ENCODE assay signal across 16 mouse cellular contexts in the genomic region with DNA sequence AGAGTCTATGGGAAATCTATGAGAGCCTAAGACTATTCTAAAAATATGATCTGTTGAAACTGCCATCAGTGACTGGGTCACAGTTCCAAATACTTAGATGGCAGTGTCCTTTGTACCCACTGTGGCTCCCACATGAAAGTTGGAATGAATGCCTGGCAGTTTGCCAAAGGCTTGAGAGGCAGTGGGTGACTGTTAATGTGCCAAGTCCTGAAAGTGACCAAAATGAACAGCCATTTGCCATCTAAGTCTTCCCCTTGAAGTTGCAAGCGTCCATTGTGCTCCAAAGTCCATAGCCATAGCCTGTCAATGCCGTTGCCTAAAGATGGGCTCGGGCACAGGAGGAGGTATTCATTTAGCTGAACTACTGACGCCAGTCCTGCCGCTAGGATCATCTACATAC. TPM values are rescaled to one million over a fixed set of nuclear protein-coding genes. Genes with fewer than 3 reads are reported as not detected.
DNase-seq lines count a peak whose midpoint lies in the region; ATAC-seq and TF ChIP-seq lines count a peak whose summit lies in the region.
"Had no signal": no experiment of that assay in that cellular context is flagged by ENCODE, and none has a peak within 500 bp of the region (broad histone marks: within the 10 kb centered on the region; RNA-seq: fewer than 3 reads in every experiment).

No protein-coding gene starts in this region.

- TF ChIP-seq CTCF in liver, postnatal 0 days (IDR thresholded peaks at IDR 0.05; ENCODE audit: low read depth): no peak

- no peaks in the 10 kb centered on the region for H3K4me1 ChIP-seq in hindbrain, embryonic 14.5 days (replicated peaks; ENCODE audit: control insufficient read depth, insufficient read depth, low read length)
- H3K4me1 ChIP-seq in hindbrain, embryonic 10.5 days (replicated peaks): peaks cover 8% of the 10 kb centered on the region
- H3K4me1 ChIP-seq in liver, postnatal 0 days (ENCODE audit: insufficient read depth): no peaks in the 10 kb centered on the region
- no peaks in the 10 kb centered on the region for H3K4me1 ChIP-seq in liver, embryonic 11.5 days (replicated peaks; ENCODE audit: control insufficient read depth, insufficient read depth, low read length)
- H3K4me1 ChIP-seq: liver, embryonic 13.5 days; neural tube, embryonic 13.5 days had no signal

- no peak for ATAC-seq in cerebellum, adult (ENCODE audit: insufficient number of reproducible peaks, low FRiP score, low TSS enrichment)
- ATAC-seq in hindbrain, embryonic 14.5 days (ENCODE audit: low FRiP score): no peak; the same call in 1 of the 2 replicates
- ATAC-seq in liver, postnatal 0 days: no peak
- no peak for ATAC-seq in liver, embryonic 11.5 days (replicated peaks; ENCODE audit: low FRiP score)
- ATAC-seq in megakaryocyte, adult 5-6 weeks (ENCODE audit: poor library complexity, severe bottlenecking): no peak
- ATAC-seq: forebrain, embryonic 13.5 days had no signal

- no peak overlapping the region for H3K4me3 ChIP-seq in hindbrain, embryonic 14.5 days (replicated peaks; ENCODE audit: low read length)
- H3K4me3 ChIP-seq in hindbrain, embryonic 10.5 days: no peak overlapping the region
- H3K4me3 ChIP-seq in liver, postnatal 0 days (ENCODE audit: low read depth, low read length): no peak overlapping the region
- no peak overlapping the region for H3K4me3 ChIP-seq in liver, embryonic 11.5 days (ENCODE audit: low read depth, low read length)
- H3K4me3 ChIP-seq: embryonic facial prominence, embryonic 13.5 days; forebrain, embryonic 13.5 days; heart, embryonic 13.5 days; liver, embryonic 13.5 days; neural tube, embryonic 13.5 days had no signal

- 63% methylated on average over 5 of the region's 5 CpGs for WGBS in hindbrain, embryonic 14.5 days
- WGBS in hindbrain, embryonic 10.5 days: 94% methylated on average over 5 of the region's 5 CpGs
- WGBS in liver, postnatal 0 days (ENCODE audit: insufficient replicate concordance): 84% methylated on average over 5 of the region's 5 CpGs
- 86% methylated on average over 5 of the region's 5 CpGs for WGBS in liver, embryonic 11.5 days

- TF ChIP-seq EP300 in liver, postnatal 0 days (IDR thresholded peaks at IDR 0.05; ENCODE audit: low read depth): no peak

- H3K27me3 ChIP-seq in hindbrain, embryonic 14.5 days (ENCODE audit: control insufficient read depth, insufficient read depth, low read length): no peaks in the 10 kb centered on the region
- H3K27me3 ChIP-seq in hindbrain, embryonic 10.5 days (ENCODE audit: insufficient read depth, poor library complexity, severe bottlenecking): 0 out of 2 replicates have a peak, but pooled peaks cover 5% of the 10 kb centered on the region
- no peaks in the 10 kb centered on the region for H3K27me3 ChIP-seq in liver, postnatal 0 days (ENCODE audit: insufficient read depth, low read length)
- no peaks in the 10 kb centered on the region for H3K27me3 ChIP-seq in liver, embryonic 11.5 days (replicated peaks; ENCODE audit: control insufficient read depth, insufficient read depth, low read length)
- H3K27me3 ChIP-seq: embryonic facial prominence, embryonic 13.5 days; forebrain, embryonic 13.5 days; heart, embryonic 13.5 days; liver, embryonic 13.5 days; neural tube, embryonic 13.5 days had no signal

- H3K27ac ChIP-seq in hindbrain, embryonic 14.5 days: no peak overlapping the region
- H3K27ac ChIP-seq in hindbrain, embryonic 10.5 days: no peak overlapping the region
- no peak overlapping the region for H3K27ac ChIP-seq in liver, postnatal 0 days (ENCODE audit: low read depth)
- no peak overlapping the region for H3K27ac ChIP-seq in liver, embryonic 11.5 days (ENCODE audit: low read depth, low read length)
- H3K27ac ChIP-seq: embryonic facial prominence, embryonic 13.5 days; forebrain, embryonic 13.5 days; heart, embryonic 13.5 days; liver, embryonic 13.5 days; neural tube, embryonic 13.5 days had no signal

- H3K36me3 ChIP-seq in hindbrain, embryonic 14.5 days (replicated peaks; ENCODE audit: control insufficient read depth, insufficient read depth): no peaks in the 10 kb centered on the region
- H3K36me3 ChIP-seq in hindbrain, embryonic 10.5 days: no peaks in the 10 kb centered on the region
- H3K36me3 ChIP-seq in liver, postnatal 0 days (replicated peaks; ENCODE audit: insufficient read depth, low read length): no peaks in the 10 kb centered on the region
- H3K36me3 ChIP-seq in liver, embryonic 11.5 days (ENCODE audit: control insufficient read depth, insufficient read depth, low read length): no peaks in the 10 kb centered on the region
- H3K36me3 ChIP-seq: embryonic facial prominence, embryonic 13.5 days; heart, embryonic 13.5 days; liver, embryonic 13.5 days; neural tube, embryonic 13.5 days had no signal

- no peaks in the 10 kb centered on the region for H3K9me3 ChIP-seq in hindbrain, embryonic 14.5 days (ENCODE audit: control insufficient read depth, low read length)
- peaks cover 7% of the 10 kb centered on the region for H3K9me3 ChIP-seq in hindbrain, embryonic 10.5 days
- H3K9me3 ChIP-seq in liver, postnatal 0 days (ENCODE audit: low read length): no peaks in the 10 kb centered on the region
- H3K9me3 ChIP-seq in liver, embryonic 11.5 days (ENCODE audit: control insufficient read depth, low read length): no peaks in the 10 kb centered on the region
- H3K9me3 ChIP-seq: forebrain, embryonic 13.5 days; heart, embryonic 13.5 days; liver, embryonic 13.5 days; neural tube, embryonic 13.5 days had no signal

- H3K9ac ChIP-seq in hindbrain, embryonic 14.5 days: no peak overlapping the region
- no peak overlapping the region for H3K9ac ChIP-seq in liver, postnatal 0 days (replicated peaks)
- H3K9ac ChIP-seq in liver, embryonic 11.5 days (ENCODE audit: low read depth, low read length): no peak overlapping the region
- H3K9ac ChIP-seq: embryonic facial prominence, embryonic 13.5 days; forebrain, embryonic 13.5 days; heart, embryonic 13.5 days; liver, embryonic 13.5 days; neural tube, embryonic 13.5 days had no signal

- H3K4me2 ChIP-seq in hindbrain, embryonic 14.5 days (replicated peaks): no peak overlapping the region
- no peak overlapping the region for H3K4me2 ChIP-seq in liver, postnatal 0 days (ENCODE audit: low read depth, low read length)
- H3K4me2 ChIP-seq in liver, embryonic 11.5 days: no peak overlapping the region
- H3K4me2 ChIP-seq: embryonic facial prominence, embryonic 13.5 days; forebrain, embryonic 13.5 days; heart, embryonic 13.5 days; liver, embryonic 13.5 days; neural tube, embryonic 13.5 days had no signal

- DNase-seq in cerebellum, postnatal 10 days: peak; percentile 51 to 62
- DNase-seq in hindbrain, embryonic 14.5 days (ENCODE audit: low spot score): peak; percentile 35
- no peak for DNase-seq in hindbrain, embryonic 10.5 days (ENCODE audit: low spot score)
- DNase-seq in liver, postnatal 0 days: peak; percentile 21
- DNase-seq in liver, embryonic 11.5 days (ENCODE audit: low spot score): no peak
- DNase-seq in adipocyte (ENCODE audit: low spot score): peak; percentile 40
- DNase-seq: adrenal gland, adult 2 months; liver, embryonic 13.5 days; lung, postnatal 36 days; thymus, adult 18-20 months had no signal

RNA-seq across cellular contexts. Expression of a gene that starts 19.1 kb away (rescaled TPM):
- polyA plus RNA-seq in hindbrain, embryonic 14.5 days (2014; fragmentation: Nextera tagmentation; extraction: Ambion mirVana): 50.1 and 57.8 TPM in 2 replicates
- 61.5 and 62.8 TPM in 2 replicates for polyA plus RNA-seq in hindbrain, embryonic 10.5 days (2016; fragmentation: Nextera tagmentation; extraction: Ambion mirVana)
- polyA plus RNA-seq in liver, postnatal 0 days (2015; fragmentation: Nextera tagmentation; extraction: Ambion mirVana): 11.4 and 13.4 TPM in 2 replicates
- 28.9 and 32.2 TPM in 2 replicates for polyA plus RNA-seq in liver, embryonic 11.5 days (2014; fragmentation: Nextera tagmentation; extraction: Ambion mirVana)
- 30.8 and 32.9 TPM in 2 replicates for total RNA-seq in megakaryocyte, adult 5-6 weeks (2015)
- 33.6 and 37.7 TPM in 2 replicates for total RNA-seq in megakaryocyte, adult 5-6 weeks (2017)

Comparison
In these comparisons a context has a peak if more than half of its experiments do, and no peak if none do; other contexts are left out.
1. DNase-seq: peak in cerebellum, postnatal 10 days (2 of 2), hindbrain, embryonic 14.5 days (single experiment), liver, postnatal 0 days (single experiment) and adipocyte (single experiment); none in hindbrain, embryonic 10.5 days (single experiment) and liver, embryonic 11.5 days (single experiment).